Mouse (Mus musculus): ENCODE measurements around the gene Etnk1. TPM values are rescaled to one million over a fixed set of nuclear protein-coding genes. Genes with fewer than 3 reads are reported as not detected.
"Not testable (repeated sequence)": the region's sequence is repeated elsewhere in the genome, so short reads cannot be mapped to it uniquely, and the experiment has no call there.

The Etnk1 gene
- total RNA-seq, 2 experiments from 2014 or later = 142 to 157 TPM

- DNase-seq (ENCODE audit: low spot score in 2 of 2) = no peak
These were observed 3.3 kb downstream of the Etnk1 start for GRCm38 (mm10) chr6:143170166-143170960.

DNA sequence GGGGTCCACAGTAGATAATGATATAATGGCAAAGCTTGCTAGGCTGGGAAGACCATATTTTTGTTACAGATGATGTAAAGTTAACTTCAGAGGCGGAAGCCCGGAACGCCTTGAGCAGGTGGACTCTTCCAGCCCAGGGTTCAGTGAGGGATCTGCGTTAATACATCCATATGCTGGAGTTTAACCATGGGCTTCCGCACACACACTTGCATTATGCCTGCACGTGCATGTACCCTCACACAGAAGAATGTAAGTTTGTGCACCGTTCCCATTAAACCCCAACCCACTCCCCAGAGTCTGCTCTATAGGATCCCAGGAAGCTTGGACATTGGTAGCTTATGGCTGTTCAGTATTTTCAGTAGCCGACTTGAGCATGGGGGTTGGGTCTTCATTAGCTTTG, 4.0 kb downstream of the Etnk1 start:
- DNase-seq (ENCODE audit: low spot score in 2 of 2) = no peak

DNA sequence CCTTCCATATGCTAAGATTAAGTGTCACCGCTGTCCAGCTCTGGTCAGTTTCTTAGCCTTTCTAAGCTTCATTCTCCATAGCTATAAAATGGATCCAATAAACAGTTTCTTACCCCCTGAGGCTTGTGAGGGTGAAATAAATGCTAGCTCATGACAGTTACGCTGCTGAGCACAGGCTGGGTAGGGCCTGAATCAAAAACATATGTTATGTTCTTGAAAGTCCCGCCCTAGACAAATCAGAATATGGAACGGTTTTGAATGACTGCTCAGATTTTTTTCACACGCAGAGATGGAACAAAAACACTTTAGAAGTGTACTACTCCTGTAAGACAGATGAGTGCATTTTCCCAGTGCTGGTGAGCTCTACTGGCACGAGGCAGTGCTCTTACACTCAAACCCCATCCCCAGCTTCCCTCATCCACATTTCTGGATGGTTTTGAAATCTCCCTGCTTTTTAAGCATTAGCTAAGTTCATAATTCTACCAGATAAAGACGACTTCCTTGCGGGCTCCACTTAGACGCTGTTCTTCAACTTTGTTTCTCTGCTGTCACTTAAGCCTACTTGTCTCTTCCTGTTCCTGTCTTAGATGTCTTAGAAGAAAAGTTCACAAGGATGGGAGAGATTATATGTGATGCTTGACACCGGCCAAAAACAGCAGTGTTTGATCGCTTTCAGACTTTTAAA, 4.9 kb downstream of the Etnk1 start:
- DNase-seq (ENCODE audit: low spot score in 2 of 2) = no peak

- DNase-seq (ENCODE audit: low spot score in 2 of 2) = not testable (repeated sequence)
These were observed 5.7 kb downstream of the Etnk1 start for GRCm38 (mm10) chr6:143172683-143173082.

DNA sequence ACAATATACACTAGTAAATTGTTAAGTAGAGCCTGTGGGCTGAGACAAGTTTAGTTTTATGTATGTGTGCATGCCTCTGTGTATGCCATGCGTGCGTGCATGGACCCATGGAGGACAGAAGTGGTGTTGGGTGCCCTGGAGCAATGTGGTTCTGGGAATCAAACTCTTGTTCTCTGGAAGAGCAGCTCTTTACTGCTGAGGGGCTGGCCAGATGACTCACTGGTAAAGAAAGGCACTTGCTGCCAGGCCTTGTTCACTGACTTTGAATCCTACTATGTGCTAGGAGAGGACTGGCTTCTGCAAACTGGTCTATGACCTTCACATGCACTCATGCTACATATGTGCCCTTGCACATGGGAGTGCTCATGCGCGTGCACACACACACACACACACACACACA, 7.2 kb downstream of the Etnk1 start:
- no peak for DNase-seq (ENCODE audit: low spot score in 2 of 2)

- peak; percentile 38 to 53 for DNase-seq (ENCODE audit: low spot score in 2 of 2)
These were observed 8.1 kb downstream of the Etnk1 start for GRCm38 (mm10) chr6:143174906-143175656.

DNA sequence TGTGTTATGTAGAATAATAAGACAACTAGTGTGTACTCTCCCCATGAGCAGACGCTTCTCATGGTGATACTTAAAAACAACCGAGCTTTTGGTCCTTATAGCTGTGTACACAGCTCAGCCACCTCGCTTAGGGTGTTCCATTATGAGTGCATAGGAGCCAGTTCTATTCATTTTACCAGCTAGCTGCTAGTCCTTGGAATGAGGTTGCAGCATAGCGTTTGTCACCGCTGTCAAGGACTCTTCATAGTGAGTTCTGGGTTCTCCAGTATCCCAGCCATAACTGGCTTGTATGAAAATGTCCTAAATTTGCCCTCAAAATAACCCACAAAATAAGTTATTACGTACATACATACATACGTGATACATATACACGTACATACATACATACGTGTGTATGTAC, 9.1 kb downstream of the Etnk1 start:
- no peak for DNase-seq (ENCODE audit: low spot score in 2 of 2)

- DNase-seq (ENCODE audit: low spot score in 2 of 2) = no peak
These were observed 9.6 kb downstream of the Etnk1 start for GRCm38 (mm10) chr6:143176591-143176990.

GRCm38 (mm10) chr6:143179181-143179580, 12.2 kb downstream of the Etnk1 start:
- no peak for DNase-seq (ENCODE audit: low spot score in 2 of 2)

DNA sequence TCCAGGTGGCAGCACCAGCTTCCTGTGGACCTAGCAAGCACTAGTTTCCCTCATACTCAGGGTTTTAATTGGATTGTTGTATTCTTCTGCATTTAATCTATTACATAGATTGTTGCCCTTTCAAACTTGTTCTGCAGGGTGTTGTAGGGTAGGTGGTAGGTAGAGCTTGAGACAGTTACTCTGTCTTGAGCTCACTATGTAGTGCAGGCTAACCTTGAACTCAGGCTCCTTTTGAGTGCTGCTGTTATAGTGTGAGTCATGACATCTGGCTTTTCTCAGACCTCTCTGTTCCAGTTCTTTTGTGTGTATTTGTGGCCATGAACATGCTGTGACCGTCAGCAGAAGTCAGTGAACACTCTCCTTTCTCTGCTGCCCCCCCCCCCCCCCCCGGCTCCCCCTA, 12.7 kb downstream of the Etnk1 start:
- no peak for DNase-seq (ENCODE audit: low spot score in 2 of 2)

- DNase-seq (ENCODE audit: low spot score in 2 of 2) = no peak
These were observed 13.5 kb downstream of the Etnk1 start for GRCm38 (mm10) chr6:143180511-143180910.

DNA sequence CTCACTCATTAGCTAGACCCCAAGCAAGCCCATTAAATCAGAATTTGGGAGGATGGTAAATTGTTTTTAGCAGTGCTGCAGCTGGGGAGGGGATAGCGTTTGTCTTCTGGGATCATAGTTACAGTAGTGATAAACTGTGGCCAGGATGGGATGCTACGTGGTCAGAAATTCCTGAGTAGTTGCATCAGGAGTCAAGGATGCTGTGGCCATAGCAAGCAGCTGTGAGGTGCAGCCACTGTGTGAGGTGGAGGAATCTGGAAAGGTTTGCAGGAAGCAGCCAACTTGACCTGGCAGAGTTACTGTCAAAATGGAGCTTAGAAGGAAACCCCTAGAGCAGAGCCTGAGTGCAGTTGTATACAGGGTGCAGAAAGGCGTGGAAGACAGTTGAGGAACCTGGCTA, 17.1 kb downstream of the Etnk1 start:
- DNase-seq (ENCODE audit: low spot score in 2 of 2) = no peak

GRCm38 (mm10) chr6:143184745-143185144, 17.7 kb downstream of the Etnk1 start:
- peak; percentile 30 to 60 for DNase-seq (ENCODE audit: low spot score in 2 of 2)

DNA sequence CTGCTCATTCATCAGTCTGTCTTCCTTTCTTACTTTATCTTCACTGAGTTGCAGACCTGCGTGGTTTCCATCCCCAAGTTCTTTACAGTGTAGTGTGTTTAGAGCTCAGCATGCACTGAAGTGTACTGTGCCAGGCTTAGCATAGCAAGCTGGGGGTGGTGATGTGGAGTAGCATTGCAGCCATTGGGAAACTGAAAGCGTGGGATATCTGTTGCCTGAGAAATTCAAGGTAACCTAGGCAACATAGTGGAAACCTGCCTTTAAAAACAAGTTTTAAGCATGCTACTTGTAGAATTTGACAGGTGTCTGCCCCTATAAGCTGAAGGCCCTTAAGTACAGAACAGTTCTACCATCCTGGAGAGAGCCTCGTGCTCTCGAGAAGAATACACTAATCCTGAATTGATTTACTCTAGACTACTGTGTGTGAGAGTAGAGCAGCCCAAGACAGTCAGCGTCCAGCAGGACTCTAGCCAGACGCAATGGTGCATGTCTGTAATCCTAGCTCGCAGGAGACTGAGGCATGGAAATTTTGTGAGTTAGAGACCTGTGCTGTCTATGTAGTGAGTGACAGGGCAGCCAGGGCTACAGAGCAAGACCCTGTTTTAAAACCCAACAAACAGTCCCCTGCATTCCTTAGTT, 23.9 kb downstream of the Etnk1 start:
- no peak for DNase-seq (ENCODE audit: low spot score in 2 of 2)

- DNase-seq (ENCODE audit: low spot score in 2 of 2) = no peak
These were observed 24.6 kb downstream of the Etnk1 start for GRCm38 (mm10) chr6:143191477-143192098.

- no peak for DNase-seq (ENCODE audit: low spot score in 2 of 2)
These were observed 25.7 kb downstream of the Etnk1 start for GRCm38 (mm10) chr6:143192709-143193108.

- no peak for DNase-seq (ENCODE audit: low spot score in 2 of 2)
These were observed 26.1 kb downstream of the Etnk1 start for GRCm38 (mm10) chr6:143193166-143193565.

- DNase-seq (ENCODE audit: low spot score in 2 of 2) = no peak
These were observed 26.6 kb downstream of the Etnk1 start for GRCm38 (mm10) chr6:143193641-143194040.

- no peak for DNase-seq (ENCODE audit: low spot score in 2 of 2)
These were observed 30.0 kb downstream of the Etnk1 start for GRCm38 (mm10) chr6:143197053-143197452.

GRCm38 (mm10) chr6:143198421-143198820, 31.4 kb downstream of the Etnk1 start:
- no peak for DNase-seq (ENCODE audit: low spot score in 2 of 2)

DNA sequence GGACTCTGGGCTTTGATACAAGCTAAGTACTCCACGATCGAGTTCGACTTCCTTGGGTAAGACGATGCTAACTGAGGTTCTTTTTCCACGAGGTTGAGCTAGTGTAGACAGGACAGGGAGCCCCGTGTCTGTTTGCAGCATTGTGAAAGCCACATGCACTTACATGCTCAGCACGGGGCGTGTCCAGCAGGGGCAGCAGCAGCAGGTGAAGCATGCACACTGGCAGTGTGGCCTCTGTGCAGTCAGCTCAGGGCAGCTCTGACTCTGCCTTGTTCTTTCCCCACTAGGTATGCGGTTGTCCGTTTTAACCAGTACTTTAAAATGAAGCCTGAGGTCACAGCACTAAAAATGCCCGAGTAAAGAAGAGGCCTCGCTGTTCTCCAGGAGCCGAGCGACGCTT, 36.1 kb downstream of the Etnk1 start:
- no peak for DNase-seq (ENCODE audit: low spot score in 2 of 2)

Measured in layer of hippocampus, postnatal 10 days (tissue).